Mouse (Mus musculus) urinary bladder, adult 18-20 months (tissue): ENCODE data around the gene Utp11.

Source experiments
- DNase-seq, 2 experiments: peaks; one replicate each; pipeline ENCODE4 v3.0.0; 2022; ENCODE audit warnings: low spot score in 2 of 2, mixed read lengths in 2 of 2

Gene Utp11

GRCm38 (mm10) chr4:124704797-124705474, 11.5 kb upstream of the Utp11 start:
- no peak for DNase-seq

GRCm38 (mm10) chr4:124703881-124704796, 10.7 kb upstream of the Utp11 start:
- DNase-seq = no peak

GRCm38 (mm10) chr4:124703406-124703805, 10.0 kb upstream of the Utp11 start:
- no peak for DNase-seq

GRCm38 (mm10) chr4:124701916-124702315, 8.5 kb upstream of the Utp11 start:
- DNase-seq = no peak

- DNase-seq = no peak
Measured at GRCm38 (mm10) chr4:124701052-124701845, 7.8 kb upstream of the Utp11 start.

- no peak for DNase-seq
Measured at GRCm38 (mm10) chr4:124700248-124700971, 7.0 kb upstream of the Utp11 start, which contains the start of gene Fhl3. Fhl3 (plus strand) TSS chr4:124700701.

- no peak for DNase-seq
Measured at GRCm38 (mm10) chr4:124699791-124700190, 6.4 kb upstream of the Utp11 start.

GRCm38 (mm10) chr4:124695786-124696516, 2.6 kb upstream of the Utp11 start:
- DNase-seq = no peak

GRCm38 (mm10) chr4:124694572-124694971, 1.2 kb upstream of the Utp11 start:
- DNase-seq = no peak

- DNase-seq = no peak
Measured at GRCm38 (mm10) chr4:124692416-124692861, 961 bp downstream of the Utp11 start.

GRCm38 (mm10) chr4:124691455-124691854, 1.9 kb downstream of the Utp11 start:
- no peak for DNase-seq

GRCm38 (mm10) chr4:124685897-124686402, 7.5 kb downstream of the Utp11 start:
- no peak for DNase-seq

- no peak for DNase-seq
Measured at GRCm38 (mm10) chr4:124685453-124685852, 7.9 kb downstream of the Utp11 start.

GRCm38 (mm10) chr4:124685004-124685403, 8.4 kb downstream of the Utp11 start:
- DNase-seq = no peak

- DNase-seq = no peak
Measured at GRCm38 (mm10) chr4:124683474-124683873, 9.9 kb downstream of the Utp11 start.

GRCm38 (mm10) chr4:124682270-124682669, 11.1 kb downstream of the Utp11 start:
- no peak for DNase-seq

- no peak for DNase-seq
Measured at GRCm38 (mm10) chr4:124675958-124676357, 17.4 kb downstream of the Utp11 start.

- no peak for DNase-seq
Measured at GRCm38 (mm10) chr4:124675037-124675436, 18.4 kb downstream of the Utp11 start.

- peak; percentile 28 to 52 for DNase-seq
Measured at GRCm38 (mm10) chr4:124674334-124675032, 18.9 kb downstream of the Utp11 start.
